In the genomic region with DNA sequence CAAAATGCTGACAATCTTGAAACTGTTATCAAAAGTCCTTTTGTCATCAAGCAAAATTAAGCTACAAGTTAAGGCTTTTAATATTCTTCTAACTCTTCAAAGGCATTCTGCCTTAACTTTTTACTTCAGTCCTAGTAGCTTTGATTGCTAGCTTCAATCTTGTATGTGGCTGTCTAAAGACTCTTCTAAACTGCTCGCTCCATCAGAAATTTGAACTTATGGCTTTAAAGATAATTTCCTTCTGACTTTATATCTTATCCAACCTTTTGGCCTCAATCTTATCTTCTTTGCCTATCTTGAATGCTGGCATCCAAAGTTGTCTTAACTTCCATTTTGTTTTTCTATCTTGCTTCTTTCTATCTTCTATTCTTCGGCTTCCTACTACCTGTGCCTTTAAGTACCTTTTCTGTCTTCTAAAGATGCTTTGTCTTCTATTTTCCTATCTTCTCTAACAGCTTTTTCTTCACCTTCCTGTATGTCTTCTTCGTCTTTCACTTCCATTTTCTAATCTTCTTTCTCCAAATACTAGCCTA, we compare ENCODE assay signal across 7 mouse cellular contexts. TPM values are rescaled to one million over a fixed set of nuclear protein-coding genes. Genes with fewer than 3 reads are reported as not detected.
DNase-seq lines count a peak whose midpoint lies in the region; ATAC-seq and TF ChIP-seq lines count a peak whose summit lies in the region.

No protein-coding gene starts in this region.

- no peak for TF ChIP-seq CTCF in lung, postnatal 0 days (IDR thresholded peaks at IDR 0.05)

- H3K36me3 ChIP-seq in lung, postnatal 0 days (ENCODE audit: insufficient read depth, low read length) = peaks cover 14% of the 10 kb centered on the region; the same call in 1 of the 2 replicates
- H3K36me3 ChIP-seq in embryonic facial prominence, embryonic 14.5 days (ENCODE audit: control insufficient read depth, insufficient read depth, low read length) = peaks cover 42% of the 10 kb centered on the region
- peaks cover 26% of the 10 kb centered on the region for H3K36me3 ChIP-seq in limb, embryonic 12.5 days
- peaks cover 34% of the 10 kb centered on the region for H3K36me3 ChIP-seq in stomach, embryonic 14.5 days (ENCODE audit: control insufficient read depth, insufficient read depth, low read length)

- peaks cover 20% of the 10 kb centered on the region for H3K4me1 ChIP-seq in lung, postnatal 0 days (ENCODE audit: insufficient read depth, low read depth, low read length)
- peaks cover 27% of the 10 kb centered on the region for H3K4me1 ChIP-seq in embryonic facial prominence, embryonic 14.5 days (ENCODE audit: control insufficient read depth, insufficient read depth, low read length)
- H3K4me1 ChIP-seq in limb, embryonic 12.5 days (replicated peaks) = peaks cover 37% of the 10 kb centered on the region
- peaks cover 33% of the 10 kb centered on the region for H3K4me1 ChIP-seq in stomach, embryonic 14.5 days (ENCODE audit: control insufficient read depth, insufficient read depth, low read length)

- H3K9me3 ChIP-seq in lung, postnatal 0 days (ENCODE audit: low read length) = no peaks in the 10 kb centered on the region
- no peaks in the 10 kb centered on the region for H3K9me3 ChIP-seq in embryonic facial prominence, embryonic 14.5 days (ENCODE audit: control insufficient read depth, low read length)
- no peaks in the 10 kb centered on the region for H3K9me3 ChIP-seq in limb, embryonic 12.5 days
- H3K9me3 ChIP-seq in stomach, embryonic 14.5 days (ENCODE audit: control insufficient read depth, low read depth, low read length) = no peaks in the 10 kb centered on the region

- peak overlapping the region; percentile 98 for H3K9ac ChIP-seq in lung, postnatal 0 days (replicated peaks; ENCODE audit: low read depth)
- H3K9ac ChIP-seq in embryonic facial prominence, embryonic 14.5 days (ENCODE audit: low read depth, low read length) = peak overlapping the region; percentile 99
- H3K9ac ChIP-seq in limb, embryonic 12.5 days (replicated peaks) = peak overlapping the region; percentile 98
- peak overlapping the region; percentile 98 for H3K9ac ChIP-seq in stomach, embryonic 14.5 days (replicated peaks; ENCODE audit: low read depth, low read length)

- peak overlapping the region; percentile 85 for H3K4me2 ChIP-seq in lung, postnatal 0 days (replicated peaks; ENCODE audit: low read depth, low read length)
- peak overlapping the region; percentile 84 for H3K4me2 ChIP-seq in embryonic facial prominence, embryonic 14.5 days (ENCODE audit: low read depth, low read length)
- H3K4me2 ChIP-seq in limb, embryonic 12.5 days = peak overlapping the region; percentile 94
- H3K4me2 ChIP-seq in stomach, embryonic 14.5 days (replicated peaks; ENCODE audit: low read depth, low read length) = peak overlapping the region; percentile 95

- no peak for TF ChIP-seq EP300 in lung, postnatal 0 days (IDR thresholded peaks at IDR 0.05)

- no peaks in the 10 kb centered on the region for H3K27me3 ChIP-seq in lung, postnatal 0 days (replicated peaks; ENCODE audit: insufficient read depth, low read length)
- no peaks in the 10 kb centered on the region for H3K27me3 ChIP-seq in embryonic facial prominence, embryonic 14.5 days (replicated peaks; ENCODE audit: control insufficient read depth, insufficient read depth, low read length)
- H3K27me3 ChIP-seq in limb, embryonic 12.5 days = no peaks in the 10 kb centered on the region
- H3K27me3 ChIP-seq in stomach, embryonic 14.5 days (ENCODE audit: control insufficient read depth, insufficient read depth, low read length) = no peaks in the 10 kb centered on the region

- under 1% methylated on average over 3 of the region's 3 CpGs for WGBS in lung, postnatal 0 days
- 1% methylated on average over 3 of the region's 3 CpGs for WGBS in embryonic facial prominence, embryonic 14.5 days
- WGBS in limb, embryonic 12.5 days = 9% methylated on average over 3 of the region's 3 CpGs
- WGBS in stomach, embryonic 14.5 days = 3% methylated on average over 3 of the region's 3 CpGs

- peak overlapping the region; percentile 99 for H3K27ac ChIP-seq in lung, postnatal 0 days (ENCODE audit: low read length)
- peak overlapping the region; percentile 100 for H3K27ac ChIP-seq in embryonic facial prominence, embryonic 14.5 days (replicated peaks; ENCODE audit: low read depth, low read length)
- H3K27ac ChIP-seq in limb, embryonic 12.5 days = peak overlapping the region; percentile 99
- peak overlapping the region; percentile 100 for H3K27ac ChIP-seq in stomach, embryonic 14.5 days (ENCODE audit: low read length)

- H3K4me3 ChIP-seq in lung, postnatal 0 days (ENCODE audit: low read depth, low read length) = peak overlapping the region; percentile 71
- peak overlapping the region; percentile 90 for H3K4me3 ChIP-seq in embryonic facial prominence, embryonic 14.5 days (ENCODE audit: low read depth, low read length)
- H3K4me3 ChIP-seq in limb, embryonic 12.5 days (replicated peaks) = peak overlapping the region; percentile 75
- peak overlapping the region; percentile 92 for H3K4me3 ChIP-seq in stomach, embryonic 14.5 days (ENCODE audit: low read depth, low read length)

- no peak for ATAC-seq in lung, postnatal 0 days
- no peak for ATAC-seq in embryonic facial prominence, embryonic 14.5 days (ENCODE audit: low read depth)
- ATAC-seq in limb, embryonic 12.5 days (ENCODE audit: insufficient number of reproducible peaks, insufficient read depth, low FRiP score, low TSS enrichment, low read depth) = no peak
- no peak for ATAC-seq in stomach, embryonic 14.5 days (ENCODE audit: insufficient number of reproducible peaks, insufficient read depth, low FRiP score, low read depth)

- DNase-seq in lung, postnatal 0 days (ENCODE audit: low spot score) = peak; percentile 57
- no peak for DNase-seq in lung, postnatal 25 days (ENCODE audit: low spot score)
- no peak for DNase-seq in embryonic facial prominence, embryonic 14.5 days (ENCODE audit: low spot score)
- no peak for DNase-seq in ovary, postnatal 10 days (ENCODE audit: low spot score)
- no peak for DNase-seq in gastrocnemius, postnatal 4 days (ENCODE audit: low spot score in 2 of 2)

RNA-seq across cellular contexts. Expression of a gene that starts 30.3 kb away (rescaled TPM):
- 64.6 TPM in 2 replicates for polyA plus RNA-seq in lung, postnatal 0 days (2015; fragmentation: Nextera tagmentation; extraction: Ambion mirVana)
- 78.3 and 79.8 TPM in 2 replicates for polyA plus RNA-seq in embryonic facial prominence, embryonic 14.5 days (2014; fragmentation: Nextera tagmentation; extraction: Ambion mirVana)
- 74.9 and 78.0 TPM in 2 replicates for polyA plus RNA-seq in limb, embryonic 12.5 days (2016; fragmentation: Nextera tagmentation; extraction: Ambion mirVana)
- polyA plus RNA-seq in stomach, embryonic 14.5 days (2014; fragmentation: Nextera tagmentation; extraction: Ambion mirVana) = 67.6 and 72.1 TPM in 2 replicates
- total RNA-seq in gastrocnemius, postnatal 4 days (2021) = 10 to 100 TPM; 71.7 to 75.6 TPM
